Mouse (Mus musculus) right cerebral cortex, postnatal 14 days (tissue): ENCODE results near the gene Gm45623.
A peak's percentile ranks its signal among the peaks of the same experiment; 100 is the strongest.

Experiments
- DNase-seq: peaks from one replicate; pipeline ENCODE4 v3.0.0; 2022

The Gm45623 gene

DNA sequence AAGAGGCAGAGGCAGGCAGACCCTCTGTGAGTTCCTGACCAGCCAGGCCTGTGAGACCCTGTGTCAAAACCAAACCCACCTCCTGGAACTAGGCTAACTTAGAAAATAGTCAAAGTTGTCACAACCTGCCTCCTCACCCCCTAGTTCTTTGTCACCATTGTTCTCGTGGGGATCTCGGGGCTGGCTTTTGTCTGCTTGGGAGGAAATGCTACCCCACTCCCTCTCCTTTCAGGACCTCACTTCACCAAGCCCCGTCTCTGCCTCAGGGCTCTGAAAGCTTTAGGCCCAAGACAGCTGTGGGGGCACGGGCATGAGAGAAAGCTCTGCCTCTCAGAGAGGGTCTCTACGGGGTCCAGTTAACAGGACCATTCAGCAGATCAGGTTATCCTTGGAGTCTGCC is 1.9 kb downstream of the Gm45623 start:
- no peak for DNase-seq

DNA sequence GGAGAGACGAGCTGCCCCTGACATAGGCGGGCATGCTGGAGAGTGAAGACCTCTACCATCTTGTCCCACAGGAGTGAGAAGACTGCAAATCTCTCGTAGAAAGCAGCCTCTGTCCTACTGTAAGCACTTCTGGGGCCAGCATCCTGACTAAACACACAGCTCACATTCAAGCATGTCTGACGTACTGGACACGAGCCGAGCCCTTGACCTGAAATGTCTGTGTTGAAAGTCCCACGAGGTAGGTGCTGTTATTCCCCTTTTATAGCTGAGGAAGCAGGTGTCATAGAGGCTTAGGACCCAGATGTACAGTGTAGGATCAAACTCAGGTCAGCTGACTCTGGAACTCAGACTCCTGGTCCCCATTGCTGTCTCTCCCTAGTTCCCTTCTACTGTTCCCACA is 4.2 kb downstream of the Gm45623 start:
- no peak for DNase-seq

- DNase-seq: no peak
These were observed 6.1 kb downstream of the Gm45623 start for GRCm38 (mm10) chr13:56747554-56747953.

- no peak for DNase-seq
These were observed 6.7 kb downstream of the Gm45623 start for GRCm38 (mm10) chr13:56746739-56747532.

- DNase-seq: no peak
These were observed 11.2 kb downstream of the Gm45623 start for GRCm38 (mm10) chr13:56742325-56742901.

DNA sequence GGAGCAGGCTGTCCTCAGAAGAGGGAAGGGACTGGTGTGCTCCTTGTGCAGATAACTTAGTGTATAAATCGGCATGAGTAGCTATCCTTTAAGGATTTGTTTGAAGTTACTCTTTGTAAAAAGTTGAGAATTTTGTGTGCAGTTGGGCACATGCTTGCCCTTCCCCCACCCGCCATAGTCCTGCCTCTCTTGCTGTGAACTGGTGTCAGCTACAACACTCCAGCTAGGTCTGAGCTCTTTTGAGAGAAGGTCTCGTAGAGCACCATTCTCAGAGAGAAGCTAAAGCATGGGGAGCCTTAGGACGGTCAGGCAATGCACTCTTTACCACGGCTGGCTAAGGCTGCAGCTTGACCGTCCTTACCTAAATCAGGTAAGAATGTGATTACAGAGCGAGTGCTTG is 11.9 kb downstream of the Gm45623 start:
- DNase-seq: no peak

DNA sequence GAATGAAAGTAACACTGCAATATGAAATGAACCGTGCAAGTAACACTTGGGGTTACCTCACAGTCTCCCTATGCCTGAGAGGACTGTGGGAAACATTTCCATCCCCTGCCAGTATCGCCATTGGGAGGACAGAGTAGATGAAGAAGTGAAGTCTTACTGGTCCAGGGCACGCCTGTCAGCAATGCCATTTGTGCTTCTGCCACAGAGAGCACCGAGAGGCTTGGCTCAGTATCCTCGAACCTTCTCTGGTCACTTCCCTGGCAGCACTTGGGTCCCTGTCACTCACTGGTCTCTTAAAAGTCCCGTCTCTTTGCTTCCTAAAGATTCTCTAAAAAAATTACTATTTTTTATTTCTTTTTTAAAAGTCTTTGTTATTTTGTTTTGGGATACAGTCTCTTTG is 13.1 kb downstream of the Gm45623 start:
- DNase-seq: no peak

- no peak for DNase-seq
These were observed 14.1 kb downstream of the Gm45623 start for GRCm38 (mm10) chr13:56739556-56739955.

GRCm38 (mm10) chr13:56735212-56735875 is 18.3 kb downstream of the Gm45623 start:
- no peak for DNase-seq

DNA sequence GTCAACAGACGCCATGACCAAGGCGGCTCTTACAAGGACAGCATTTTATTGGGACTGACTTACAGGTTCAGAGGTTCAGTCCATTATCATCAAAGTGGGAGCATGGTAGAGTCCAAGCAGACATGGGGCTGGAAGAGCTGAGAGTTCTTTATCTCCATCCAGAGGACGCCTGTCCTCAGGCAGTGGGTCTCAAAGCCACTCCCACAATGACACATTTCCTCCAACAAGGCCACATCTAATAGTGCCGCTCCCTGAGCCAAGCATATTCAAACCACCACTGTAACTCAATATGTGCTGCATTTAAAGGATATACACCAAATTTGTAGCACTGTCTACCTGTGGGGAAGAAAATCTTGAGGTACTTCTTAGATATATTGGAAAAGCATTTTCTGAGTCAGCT is 19.0 kb downstream of the Gm45623 start:
- DNase-seq: no peak

GRCm38 (mm10) chr13:56729046-56729445 is 24.6 kb downstream of the Gm45623 start:
- DNase-seq: no peak

DNA sequence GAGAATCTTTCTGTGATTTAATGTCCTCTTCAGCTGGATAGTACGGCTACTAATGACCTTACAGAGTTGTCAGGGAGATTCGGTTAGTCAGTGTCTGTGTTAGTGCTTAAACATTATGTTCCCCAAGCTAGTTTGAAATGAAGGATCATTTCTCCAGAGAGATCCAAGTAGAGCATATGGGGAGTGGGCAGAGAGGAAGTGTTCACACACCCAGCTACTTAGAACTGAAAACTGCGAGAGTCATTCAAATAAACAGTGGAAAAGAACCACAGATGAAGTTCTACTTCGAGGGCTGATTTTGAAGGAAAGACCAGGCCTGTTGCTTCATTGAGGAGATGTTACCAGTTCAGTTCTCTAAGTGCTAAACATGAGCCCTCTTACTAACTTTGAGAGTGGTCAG is 27.1 kb downstream of the Gm45623 start:
- no peak for DNase-seq

GRCm38 (mm10) chr13:56712221-56712620 is 41.4 kb downstream of the Gm45623 start:
- DNase-seq: no peak

DNA sequence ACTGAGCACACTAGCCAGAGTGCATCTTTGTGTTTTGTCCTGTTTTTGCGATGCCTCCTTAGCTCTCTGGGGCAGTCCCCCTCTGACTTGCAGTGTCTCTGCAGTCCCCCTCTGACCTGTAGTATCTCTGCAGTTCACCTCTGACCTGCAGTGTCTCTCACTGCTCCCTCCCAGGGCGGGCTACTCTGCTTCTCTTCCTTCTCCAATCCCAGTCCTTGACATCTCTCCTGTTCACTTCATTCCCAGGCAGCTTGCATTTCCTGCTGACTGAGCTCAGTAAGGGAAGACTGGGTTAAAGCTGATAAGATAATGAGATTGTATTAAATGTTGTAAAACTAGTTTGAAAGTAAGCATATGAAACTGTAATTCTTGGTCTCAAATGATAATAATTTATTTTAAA is 43.0 kb downstream of the Gm45623 start:
- DNase-seq: no peak

- DNase-seq: no peak
These were observed 46.0 kb downstream of the Gm45623 start for GRCm38 (mm10) chr13:56707606-56708005.

GRCm38 (mm10) chr13:56707111-56707510 is 46.5 kb downstream of the Gm45623 start:
- no peak for DNase-seq

DNA sequence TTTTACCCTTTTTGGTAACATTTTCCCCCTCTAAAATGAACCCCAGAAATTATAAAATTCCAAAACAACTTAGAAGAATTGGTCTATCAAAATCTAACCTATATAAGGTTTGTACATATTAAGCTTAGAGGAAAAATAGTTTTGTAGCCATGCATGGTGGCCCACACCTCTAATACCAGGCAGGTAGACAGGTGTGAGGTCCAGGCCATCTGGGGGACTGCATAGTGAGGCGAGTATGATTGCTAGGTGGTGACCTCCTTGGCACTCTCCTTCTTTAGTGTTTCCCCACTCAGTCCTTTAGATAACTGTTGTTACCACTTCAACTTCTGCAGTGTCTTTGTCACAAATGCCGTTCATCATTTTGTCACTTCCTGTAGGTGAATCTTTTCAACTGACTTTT is 49.0 kb downstream of the Gm45623 start:
- DNase-seq: no peak

GRCm38 (mm10) chr13:56703871-56704321 is 49.7 kb downstream of the Gm45623 start:
- no peak for DNase-seq

- peak; percentile 48 for DNase-seq
These were observed 50.3 kb downstream of the Gm45623 start for GRCm38 (mm10) chr13:56703222-56703870.

- DNase-seq: peak; percentile 81
These were observed 51.0 kb downstream of the Gm45623 start, which contains the start of gene Smad5 for GRCm38 (mm10) chr13:56702469-56703221. Gene Smad5 (plus strand): TSS chr13:56703010.
